Mouse (Mus musculus) cerebellum, adult 2 months (tissue): ENCODE data around the gene Stat5a.

Experiments used
- CTCF ChIP-seq: fragments of 200-500 bp; IDR thresholded peaks from 2 replicates; pipeline ENCODE4 v1.5.1; 2011; ENCODE audit warnings: low read depth, mild to moderate bottlenecking, control low read depth, low read length, moderate library complexity, borderline replicate concordance; ENCODE audit not compliant: insufficient read depth
- POLR2A ChIP-seq: fragments of 200-500 bp; IDR thresholded peaks from 2 replicates; pipeline ENCODE4 v1.6.1; 2011; ENCODE audit warnings: low read length, control low read depth, borderline replicate concordance; ENCODE audit not compliant: insufficient read depth

- TF ChIP-seq CTCF = no peak
- no peak for TF ChIP-seq POLR2A
These were observed 41.8 kb upstream of the Stat5a start for GRCm38 (mm10) chr11:100817311-100817710.
